Mouse (Mus musculus) brown adipose tissue, adult 24 weeks (tissue): Measurements from ENCODE around the gene Exosc10. TPM values are rescaled to one million over a fixed set of nuclear protein-coding genes. Genes with fewer than 3 reads are reported as not detected.
A peak's percentile ranks its signal among the peaks of the same experiment; 100 is the strongest.

Experiments used
- H3K27ac ChIP-seq: fragments of 200-500 bp; replicated peaks from 2 replicates; pipeline ENCODE4 v1.5.1; 2012; ENCODE audit warnings: low read depth, mild to moderate bottlenecking, low read length
- H3K4me1 ChIP-seq: fragments of 200-500 bp; 2 replicates; pipeline ENCODE4 v1.6.1; 2012; ENCODE audit warnings: low read length, mixed read lengths; ENCODE audit not compliant: control insufficient read depth, insufficient read depth, insufficient read length
- H3K4me3 ChIP-seq: fragments of 200-500 bp; 2 replicates; pipeline ENCODE4 v1.5.1; 2012; ENCODE audit warnings: low read depth, mild to moderate bottlenecking, low read length, moderate library complexity; ENCODE audit not compliant: insufficient read depth
- polyA plus RNA-seq: library from polyadenylated mRNA; stranded (reverse); fragments of >200 nt; gene quantifications from 2 replicates; pipeline ENCODE4 v1.2.4, GENCODE M21; 2012; ENCODE audit not compliant: missing spikeins, insufficient read depth, insufficient read length

The Exosc10 gene
- polyA plus RNA-seq, 1 experiment = 18.8 TPM

DNA sequence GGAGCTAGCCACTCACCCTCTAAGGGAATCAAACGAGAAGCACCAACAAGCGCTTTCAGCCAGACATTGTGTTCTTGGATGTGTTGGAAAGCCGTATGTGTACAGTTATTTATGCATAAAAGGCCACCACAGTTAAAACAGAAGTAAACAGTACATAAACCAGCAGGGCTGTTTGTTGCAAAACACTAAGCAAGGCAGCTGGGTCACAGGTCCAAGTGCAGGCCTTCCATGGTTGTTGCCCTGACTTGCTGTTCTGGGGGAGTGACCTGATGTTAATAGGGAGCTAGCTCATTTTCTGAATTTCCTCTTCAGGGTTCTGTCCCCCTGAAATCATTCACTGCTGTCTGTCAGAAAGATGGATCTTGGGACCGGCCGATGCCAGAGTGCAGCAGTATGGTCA lies 51.6 kb downstream of the Exosc10 start:
- H3K4me3 ChIP-seq = no peak overlapping the region
- H3K27ac ChIP-seq = no peak overlapping the region
- H3K4me1 ChIP-seq = no peaks in the 10 kb centered on the region

DNA sequence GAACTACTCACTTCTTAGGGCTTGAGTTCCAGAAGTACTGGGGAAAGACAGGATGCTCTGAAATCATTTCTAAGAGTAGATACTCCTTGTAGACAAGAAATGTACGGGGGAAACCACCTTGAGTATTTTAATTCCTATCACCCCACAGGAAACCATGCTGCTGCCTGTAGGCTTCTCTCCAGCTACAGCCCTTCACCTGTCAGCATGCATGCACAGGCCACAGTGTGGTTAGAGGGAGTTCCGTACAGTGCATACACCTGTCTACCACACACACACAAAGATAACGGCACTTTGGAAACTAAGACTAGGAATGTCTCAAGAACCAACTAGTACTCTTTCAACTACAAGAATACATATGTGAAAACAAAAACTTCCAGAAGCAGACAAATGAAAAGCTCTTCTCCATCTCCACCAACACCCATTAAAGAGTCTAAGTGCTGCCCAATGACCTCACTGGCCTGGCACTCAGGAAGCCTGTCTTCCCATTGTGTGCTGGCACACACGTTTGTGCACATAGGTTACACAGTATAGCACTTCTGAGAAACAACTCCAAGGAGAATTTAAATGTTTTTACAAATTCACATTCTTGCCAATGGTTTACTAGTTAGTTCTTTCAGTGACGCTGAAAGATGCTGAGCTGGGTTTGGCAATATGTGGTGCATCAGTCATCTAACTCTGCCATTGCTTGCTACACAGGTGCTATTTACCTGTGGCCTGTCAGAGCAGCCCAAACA lies 52.6 kb downstream of the Exosc10 start:
- Histone ChIP-seq H3K4me3 (no peak overlapping the region), H3K27ac (no peak overlapping the region), H3K4me1 (no peaks in the 10 kb centered on the region)

DNA sequence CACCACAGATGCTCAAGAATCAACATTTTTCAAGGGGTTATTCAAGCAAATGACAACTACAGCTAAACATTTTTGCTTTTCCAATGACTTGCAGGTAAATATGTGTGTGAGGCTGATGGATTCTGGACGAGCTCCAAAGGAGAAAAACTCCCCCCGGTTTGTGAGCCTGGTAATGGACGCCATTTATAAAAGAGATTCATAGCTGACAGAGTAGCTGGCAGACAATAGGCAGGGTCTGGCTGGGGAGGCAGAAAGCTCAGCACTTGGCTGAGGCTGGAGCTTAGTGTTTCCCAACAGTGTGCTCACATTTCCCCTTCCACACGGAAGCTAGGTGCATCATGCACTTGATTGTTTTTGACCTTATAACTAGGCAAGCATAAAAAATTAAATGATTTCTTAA lies 54.3 kb downstream of the Exosc10 start:
- H3K4me1 ChIP-seq = no peaks in the 10 kb centered on the region
- H3K27ac ChIP-seq = no peak overlapping the region
- no peak overlapping the region for H3K4me3 ChIP-seq

DNA sequence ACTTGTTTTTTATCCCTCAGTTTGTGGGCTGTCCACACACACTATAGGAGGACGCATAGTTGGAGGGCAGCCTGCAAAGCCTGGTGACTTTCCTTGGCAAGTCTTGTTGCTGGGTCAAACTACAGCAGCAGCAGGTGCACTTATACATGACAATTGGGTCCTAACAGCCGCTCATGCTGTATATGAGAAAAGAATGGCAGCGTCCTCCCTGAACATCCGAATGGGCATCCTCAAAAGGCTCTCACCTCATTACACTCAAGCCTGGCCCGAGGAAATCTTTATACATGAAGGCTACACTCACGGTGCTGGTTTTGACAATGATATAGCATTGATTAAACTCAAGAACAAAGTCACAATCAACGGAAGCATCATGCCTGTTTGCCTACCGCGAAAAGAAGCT lies 55.5 kb downstream of the Exosc10 start:
- Histone ChIP-seq H3K27ac (no peak overlapping the region), H3K4me3 (no peak overlapping the region), H3K4me1 (no peaks in the 10 kb centered on the region)

DNA sequence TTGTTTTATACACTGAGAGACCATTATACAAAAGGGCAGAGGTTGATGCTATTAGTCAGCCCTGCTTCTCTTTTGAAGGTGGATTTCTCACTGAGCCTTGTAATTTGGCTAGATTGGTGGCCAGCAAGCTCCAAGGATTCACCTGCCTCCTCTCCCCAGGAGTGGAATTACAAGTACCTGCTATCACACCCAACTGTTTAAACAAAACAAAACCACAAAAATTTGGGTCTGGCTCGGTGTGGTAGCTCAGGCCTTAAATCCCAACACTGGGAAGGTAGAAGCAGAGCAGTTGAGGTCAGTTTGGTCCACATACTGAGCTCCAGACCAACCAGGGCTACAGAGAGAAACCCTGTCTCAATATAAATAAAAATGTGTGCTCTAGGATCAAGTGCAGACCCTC lies 61.6 kb downstream of the Exosc10 start:
- H3K4me1 ChIP-seq = peaks cover 5% of the 10 kb centered on the region
- H3K27ac ChIP-seq = no peak overlapping the region
- H3K4me3 ChIP-seq = no peak overlapping the region

DNA sequence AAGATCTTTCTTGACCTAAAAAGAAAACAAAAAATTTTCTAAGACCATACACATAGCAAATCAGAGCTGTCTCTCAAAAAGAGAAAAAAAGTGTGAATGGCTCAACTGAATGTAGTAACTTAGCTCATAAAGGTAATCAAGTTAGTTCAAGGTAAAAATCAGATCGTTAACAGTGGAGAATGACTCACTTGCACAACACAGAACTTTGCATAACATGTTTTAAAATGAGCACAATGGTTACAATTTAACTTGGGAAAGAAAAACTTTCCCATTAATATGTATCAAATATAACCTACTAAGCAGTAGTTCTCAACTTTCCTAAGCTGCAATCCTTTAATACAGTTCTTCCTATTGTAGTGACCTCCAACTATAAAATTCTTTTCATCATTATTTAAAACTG lies 62.5 kb downstream of the Exosc10 start:
- Histone ChIP-seq H3K4me1 (peaks cover 9% of the 10 kb centered on the region), H3K4me3 (no peak overlapping the region), H3K27ac (no peak overlapping the region)

DNA sequence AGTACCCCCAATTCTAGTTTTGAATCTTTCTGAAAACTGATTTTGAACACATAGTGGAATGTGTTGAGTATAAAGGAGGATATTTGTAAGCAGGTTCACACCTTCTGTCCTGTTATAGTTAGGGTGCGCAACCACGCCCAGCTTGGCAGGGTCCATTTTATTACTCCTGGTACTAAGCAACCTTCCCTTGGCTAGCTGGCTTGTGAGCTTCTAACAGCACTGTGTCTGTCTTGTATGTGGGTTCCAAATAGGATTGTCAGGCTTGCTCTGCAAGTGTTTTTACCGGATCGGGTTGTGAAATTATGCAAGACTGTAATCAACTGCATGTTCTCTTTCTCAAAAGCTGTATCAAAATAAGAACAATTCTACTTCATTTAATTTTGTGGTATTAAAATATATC lies 64.3 kb downstream of the Exosc10 start:
- no peak overlapping the region for H3K4me3 ChIP-seq
- no peak overlapping the region for H3K27ac ChIP-seq
- H3K4me1 ChIP-seq = peaks cover 9% of the 10 kb centered on the region

DNA sequence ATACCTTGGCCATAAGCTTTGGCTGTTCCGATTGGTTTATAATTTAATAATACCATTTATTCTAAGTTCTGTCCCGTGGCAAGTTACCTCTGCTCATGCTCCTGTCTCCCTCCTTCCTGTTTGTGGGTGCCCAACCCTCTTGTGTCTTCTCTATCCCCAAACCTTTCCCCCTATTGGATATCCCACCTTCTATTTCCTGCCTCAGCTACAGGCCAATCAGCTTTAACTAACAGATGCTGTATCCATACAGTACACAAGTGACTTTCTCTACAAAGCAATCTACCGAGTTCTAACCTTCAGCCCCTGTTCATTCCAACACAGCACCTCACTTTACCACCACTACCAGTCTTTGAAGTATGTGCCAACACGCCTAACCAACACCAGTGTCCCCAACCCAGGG lies 65.4 kb downstream of the Exosc10 start:
- Histone ChIP-seq H3K4me3 (no peak overlapping the region), H3K4me1 (peaks cover 9% of the 10 kb centered on the region), H3K27ac (no peak overlapping the region)

DNA sequence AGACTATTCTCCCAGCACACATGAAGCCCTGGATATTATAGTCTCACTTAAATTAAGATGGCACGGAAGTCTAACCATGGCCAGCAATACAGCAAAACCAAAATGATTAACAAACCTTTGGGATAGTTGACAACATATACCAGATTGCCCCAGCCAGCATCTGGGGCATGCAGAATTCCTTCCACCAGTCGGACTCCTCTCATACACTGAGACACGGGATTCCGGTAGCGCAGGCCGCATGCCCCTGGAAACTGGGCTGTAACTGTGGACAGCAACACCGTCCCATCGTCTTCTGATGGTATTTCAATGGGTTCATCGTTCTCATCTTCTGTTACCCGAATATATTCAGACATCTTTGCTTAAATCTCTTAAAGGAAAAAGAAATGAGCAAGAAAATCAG lies 66.8 kb downstream of the Exosc10 start:
- H3K27ac ChIP-seq = no peak overlapping the region
- H3K4me3 ChIP-seq = peak overlapping the region; percentile 17; the same call in 1 of the 2 replicates

DNA sequence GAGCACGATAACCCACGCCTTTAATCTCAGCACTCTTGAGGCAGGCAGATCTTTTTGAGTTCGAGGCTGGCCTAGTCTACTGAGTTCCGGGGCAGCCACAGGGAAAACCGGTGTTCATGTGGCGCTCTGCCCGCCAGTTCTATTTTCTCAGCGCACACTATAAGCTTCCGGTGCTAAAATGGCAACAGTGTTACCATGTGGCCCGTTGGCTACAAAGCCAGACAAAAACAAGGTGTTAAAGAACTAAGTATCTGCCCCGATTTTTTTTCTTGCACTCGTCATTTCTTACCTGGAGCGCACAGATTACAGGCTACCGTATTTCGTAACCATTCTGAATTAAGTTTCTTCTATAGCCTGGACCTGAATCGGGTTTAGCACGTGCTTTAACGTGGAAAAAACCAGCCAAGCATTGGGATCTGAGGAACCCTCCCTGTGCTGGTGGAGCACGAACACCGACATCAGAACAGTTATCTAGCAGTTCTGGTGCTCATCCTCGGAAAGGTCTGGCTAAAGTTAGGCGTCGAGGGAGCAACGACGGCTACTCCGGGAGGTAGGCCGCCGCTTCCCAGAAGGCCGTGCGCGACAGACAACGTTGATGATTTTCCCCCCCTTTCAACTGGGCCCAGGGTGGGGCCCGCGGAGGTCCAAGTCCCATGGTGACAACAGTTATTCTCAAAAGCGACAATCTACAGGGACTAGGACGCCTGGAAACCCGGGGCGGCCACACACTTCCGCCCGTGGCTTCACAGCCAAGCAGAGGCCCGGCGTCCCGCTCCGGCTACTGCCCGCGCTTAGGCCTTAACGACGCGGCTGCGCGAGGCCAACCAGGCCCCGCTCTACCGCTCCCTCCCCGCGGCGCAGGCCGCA lies 67.8 kb downstream of the Exosc10 start:
- Histone ChIP-seq H3K27ac (peak overlapping the region; percentile 89), H3K4me1 (peaks cover 9% of the 10 kb centered on the region), H3K4me3 (peak overlapping the region; percentile 89)

More for the DNA sequence above, 66.8 kb downstream of the Exosc10 start:
- peaks cover 9% of the 10 kb centered on the region for H3K4me1 ChIP-seq

DNA sequence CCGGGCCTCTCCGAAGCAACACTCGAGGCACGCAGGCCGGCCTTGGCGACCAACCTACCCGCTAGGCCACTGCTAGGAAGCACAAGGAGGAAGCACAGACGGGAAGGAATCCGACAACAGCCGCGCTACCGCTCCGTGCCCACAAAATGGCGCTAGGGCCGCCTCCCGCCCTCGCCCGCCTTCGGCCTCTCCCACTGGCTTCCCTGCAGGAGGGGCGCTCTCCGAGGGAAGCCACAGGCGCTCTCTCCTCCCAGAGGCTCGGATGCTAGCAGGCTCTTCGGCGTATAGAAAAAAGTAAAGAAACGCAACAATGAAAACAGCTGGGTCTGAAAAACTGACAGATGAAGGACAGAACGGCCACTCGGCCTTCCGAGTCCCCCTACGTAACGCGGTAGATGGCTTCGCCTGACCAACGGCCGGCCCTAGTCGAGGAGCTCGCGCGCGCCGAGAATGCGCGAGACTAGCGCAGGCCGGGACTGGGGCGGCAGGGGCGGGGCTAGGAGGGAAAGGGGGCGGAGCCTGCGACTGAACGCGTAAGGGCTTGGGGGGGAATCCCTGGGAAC lies 68.5 kb downstream of the Exosc10 start, which contains the start of gene Tardbp:
Tardbp (minus strand) TSS at position 397 of the 563 bp plus-strand sequence.
- Histone ChIP-seq H3K4me3 (peak within 1 kb of the TSS; percentile 89), H3K27ac (peak within 1 kb of the TSS; percentile 89), H3K4me1 (peaks cover 9% of the 10 kb centered on the region)

DNA sequence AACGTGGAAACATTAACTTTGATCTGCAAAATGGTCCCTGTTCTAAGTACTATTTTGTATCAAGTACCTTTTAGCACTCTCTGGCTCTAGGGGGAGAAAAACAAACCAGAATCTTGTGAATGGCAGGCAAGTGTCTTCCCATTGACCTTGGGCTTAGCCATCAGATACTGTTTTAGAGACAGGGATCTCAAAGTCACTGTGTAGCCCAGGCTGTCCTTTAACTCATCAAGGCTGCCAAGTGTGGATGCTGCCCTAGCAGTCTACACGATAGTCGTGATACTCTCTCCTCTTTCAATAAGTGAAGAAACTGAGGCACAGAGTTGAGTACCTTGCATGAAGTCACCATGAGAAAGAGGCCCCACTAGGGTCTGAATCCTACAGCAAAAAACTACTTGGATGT lies 69.0 kb downstream of the Exosc10 start:
- peaks cover 9% of the 10 kb centered on the region for H3K4me1 ChIP-seq
- 0 out of 2 replicates have a peak overlapping the region, but pooled peaks have one; percentile 25 for H3K27ac ChIP-seq
- peak overlapping the region; percentile 30 for H3K4me3 ChIP-seq
